Mouse (Mus musculus): ENCODE results near the gene Lclat1. TPM values are rescaled to one million over a fixed set of nuclear protein-coding genes. Genes with fewer than 3 reads are reported as not detected.
"Not testable (repeated sequence)": the region's sequence is repeated elsewhere in the genome, so short reads cannot be mapped to it uniquely, and the experiment has no call there.

Lclat1 gene
- polyA plus RNA-seq, 1 experiment = 12.6 TPM

DNA sequence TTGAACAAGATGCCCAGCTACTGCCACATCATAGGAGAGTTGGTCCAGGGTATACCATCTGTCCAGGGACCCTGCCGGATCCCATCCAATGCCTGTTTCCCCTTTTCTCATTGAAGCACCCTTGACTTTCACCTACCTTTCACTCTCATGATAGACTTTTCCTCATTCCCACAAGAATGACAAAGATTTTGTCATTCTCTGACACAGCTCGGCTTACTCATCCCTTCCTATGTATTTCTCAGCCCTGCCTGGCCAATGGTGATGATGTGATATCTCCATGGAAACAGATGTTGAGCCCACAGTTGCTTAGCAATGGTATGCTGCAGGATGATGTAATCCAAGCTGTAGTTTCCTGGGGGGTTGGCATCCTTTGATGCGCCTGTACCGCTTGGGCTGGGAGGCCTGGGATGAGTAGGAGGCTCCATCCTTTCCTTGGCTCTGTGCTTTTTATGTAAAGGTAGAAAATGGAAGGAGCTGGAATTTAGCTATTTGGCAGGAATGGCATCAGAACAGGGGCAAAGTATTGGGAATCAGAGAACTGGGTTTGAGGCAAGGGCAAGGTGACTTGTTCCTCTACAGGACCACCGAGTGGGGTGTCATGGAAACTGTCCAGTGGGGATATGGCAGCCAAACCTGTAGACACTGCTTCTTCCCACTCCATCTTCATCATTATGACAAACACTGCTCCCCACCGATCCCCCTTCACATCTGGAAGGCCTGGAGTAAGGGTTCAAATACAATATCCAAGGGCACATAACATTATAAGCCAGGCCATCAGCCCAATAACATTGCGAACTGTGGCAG, 164.2 kb downstream of the Lclat1 start:
- no peak for DNase-seq (ENCODE audit: low read depth)

DNA sequence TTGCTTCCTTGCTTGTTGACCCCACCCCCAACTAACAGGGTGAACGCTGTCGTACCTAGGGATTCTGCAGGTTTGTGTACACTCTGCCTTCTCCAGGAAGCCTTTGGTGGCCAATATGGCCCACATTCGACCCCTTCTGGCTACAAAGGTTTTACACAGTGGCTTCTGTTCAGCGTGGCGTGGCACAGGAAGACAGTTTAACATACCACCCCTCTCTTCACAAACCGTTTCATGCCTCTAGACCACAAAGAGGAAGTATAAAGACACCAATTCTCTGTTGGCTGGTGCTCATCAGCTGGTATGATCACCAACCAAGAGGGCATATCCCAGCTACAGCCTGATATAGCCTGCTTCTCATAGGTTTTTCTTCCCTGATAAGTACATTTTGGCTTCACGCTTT, 166.0 kb downstream of the Lclat1 start:
- no peak for DNase-seq (ENCODE audit: low read depth)

DNA sequence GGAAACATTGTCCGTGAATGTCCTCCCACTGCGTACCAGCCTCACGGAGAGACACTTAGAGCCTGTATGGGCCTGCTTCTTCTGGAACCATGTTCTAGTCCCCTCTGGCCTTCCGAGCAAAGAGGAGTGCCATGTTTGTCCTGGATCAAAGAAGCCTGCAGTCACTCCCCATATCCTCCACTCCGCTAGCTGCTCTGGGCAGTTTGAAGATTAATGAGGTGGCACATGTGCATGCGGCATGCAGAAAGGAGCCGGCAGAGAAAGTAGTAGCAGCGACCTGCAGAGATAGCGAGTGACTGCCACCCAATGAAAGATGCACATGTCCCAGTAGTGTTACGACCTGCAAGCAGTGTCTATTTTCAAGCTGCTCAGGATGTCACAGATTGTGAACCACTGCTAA, 167.3 kb downstream of the Lclat1 start:
- DNase-seq (ENCODE audit: low read depth) = no peak

DNA sequence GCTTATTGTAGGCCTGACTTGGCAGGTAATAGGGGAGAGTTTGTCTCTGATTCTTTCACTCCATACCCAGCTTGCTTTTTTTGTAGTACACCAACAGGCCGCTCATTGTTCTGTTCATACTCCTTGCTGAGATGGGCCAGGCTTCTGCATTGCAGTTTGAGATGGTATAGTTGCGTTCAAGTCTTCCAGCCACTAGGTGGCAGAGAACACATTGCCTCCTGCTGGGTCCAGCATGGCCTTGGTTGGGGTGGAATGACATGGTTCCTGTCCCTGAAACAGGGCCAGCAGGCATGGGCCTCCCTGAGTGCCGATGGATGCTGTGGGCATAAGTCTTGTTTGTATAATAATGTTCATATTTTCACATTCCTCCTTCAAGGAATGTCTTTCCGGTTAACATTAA, 170.0 kb downstream of the Lclat1 start:
- DNase-seq (ENCODE audit: low read depth) = no peak

DNA sequence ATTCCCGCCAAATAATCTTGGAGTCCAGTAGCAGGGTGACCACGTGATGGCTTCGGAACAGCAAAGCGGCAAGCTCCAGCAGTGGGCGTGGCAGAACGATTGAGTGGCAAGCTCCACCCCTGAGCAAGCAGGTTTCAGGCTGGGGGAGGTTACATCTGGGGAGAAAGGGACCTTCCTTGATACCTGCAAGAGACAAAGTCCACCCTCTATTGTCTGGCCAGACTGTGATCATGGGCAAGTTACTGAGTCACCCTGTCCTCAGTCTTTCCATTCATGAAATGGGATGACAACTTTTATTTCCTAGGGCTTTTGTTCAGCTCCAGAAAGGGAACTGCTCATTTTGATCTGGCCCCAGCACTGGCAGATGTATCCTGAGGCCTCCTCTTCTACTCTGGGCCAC, 174.9 kb downstream of the Lclat1 start:
- not testable (repeated sequence) for DNase-seq (ENCODE audit: low read depth)

DNA sequence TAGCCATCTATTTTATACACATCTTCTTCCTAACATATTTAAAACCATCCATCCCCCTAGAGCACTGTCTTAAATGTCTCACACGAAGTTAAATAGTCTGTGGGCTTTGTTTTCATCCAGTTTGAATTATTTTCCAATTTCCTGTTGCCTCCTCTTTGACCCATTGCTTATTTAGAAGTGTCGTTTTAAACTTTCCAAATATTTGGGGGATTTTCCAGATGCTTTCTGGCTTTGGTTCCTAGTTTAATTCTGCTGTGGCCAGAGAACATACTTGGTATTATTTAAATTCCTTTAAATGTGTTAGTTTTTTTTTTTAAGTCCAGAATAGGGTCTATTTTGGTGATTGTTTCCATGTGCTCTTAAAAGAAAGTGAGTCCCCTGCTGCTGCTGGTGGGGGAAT, 176.5 kb downstream of the Lclat1 start:
- DNase-seq (ENCODE audit: low read depth) = no peak

Other genes with a start within 250 kb of the Lclat1 start
- gene Lbh, start 189.7 kb upstream of the Lclat1 start, polyA plus RNA-seq (2012; rRNA removed) = 54.2 and 55.5 TPM in 2 replicates

Data from gonadal fat pad, adult 2 months (tissue).